Mouse (Mus musculus) myocyte (in vitro differentiated cells): ENCODE measurements around the gene Arel1. TPM values are rescaled to one million over a fixed set of nuclear protein-coding genes. Genes with fewer than 3 reads are reported as not detected.

Experiments
- H3K27me3 ChIP-seq: one replicate; pipeline ENCODE4 v1.6.1; 2011; ENCODE audit not compliant: control insufficient read depth, insufficient read depth, insufficient read length
- H3K36me3 ChIP-seq: one replicate; pipeline ENCODE4 v1.6.1; 2011; ENCODE audit not compliant: control insufficient read depth, insufficient read depth
- H3K4me2 ChIP-seq: one replicate; pipeline ENCODE4 v1.6.1; 2011; ENCODE audit warnings: low read depth, control low read depth
- H3K4me3 ChIP-seq: one replicate; pipeline ENCODE4 v1.5.1; 2011; ENCODE audit warnings: mild to moderate bottlenecking, control low read depth, moderate library complexity
- H3K79me2 ChIP-seq: one replicate; pipeline ENCODE4 v1.6.1; 2011; ENCODE audit not compliant: control insufficient read depth, insufficient read depth
- H3ac ChIP-seq: one replicate; pipeline ENCODE4 v1.6.1; 2011; ENCODE audit not compliant: control insufficient read depth, insufficient read length
- CEBPB ChIP-seq: IDR thresholded peaks from 2 replicates; pipeline ENCODE4 v1.6.1; 2011; ENCODE audit warnings: mild to moderate bottlenecking, moderate library complexity; ENCODE audit not compliant: poor library complexity, insufficient read depth, severe bottlenecking
- E2F4 ChIP-seq: IDR thresholded peaks from one replicate; pipeline ENCODE4 v1.6.1; 2011; ENCODE audit warnings: mild to moderate bottlenecking, control low read depth, moderate library complexity; ENCODE audit not compliant: insufficient read depth
- MAX ChIP-seq: IDR thresholded peaks from one replicate; pipeline ENCODE4 v1.6.1; 2011; ENCODE audit warnings: low read depth, mild to moderate bottlenecking, control low read depth
- MYOD1 ChIP-seq, 3 experiments: IDR thresholded peaks; one replicate each; pipeline ENCODE4 v1.6.1; 2011; ENCODE audit warnings: control low read depth in 2 of 3, low read depth in 2 of 3, mild to moderate bottlenecking in 2 of 3, moderate library complexity in 1 of 3; ENCODE audit not compliant: insufficient read length in 2 of 3, control insufficient read depth in 1 of 3
- MYOG ChIP-seq, 3 experiments: IDR thresholded peaks; one replicate each; pipeline ENCODE4 v1.6.1; 2011; ENCODE audit warnings: control low read depth in 2 of 3, low read depth in 2 of 3, mild to moderate bottlenecking in 2 of 3; ENCODE audit not compliant: insufficient read length in 2 of 3, control insufficient read depth in 1 of 3, insufficient read depth in 1 of 3
- REST ChIP-seq: IDR thresholded peaks from one replicate; pipeline ENCODE4 v1.6.1; 2011; ENCODE audit warnings: mild to moderate bottlenecking, control low read depth, moderate library complexity; ENCODE audit not compliant: insufficient read depth, insufficient read length
- TCF12 ChIP-seq: IDR thresholded peaks from one replicate; pipeline ENCODE4 v1.6.1; 2011; ENCODE audit warnings: mild to moderate bottlenecking, control low read depth; ENCODE audit not compliant: poor library complexity, insufficient read depth, severe bottlenecking
- TCF3 ChIP-seq: IDR thresholded peaks from one replicate; pipeline ENCODE4 v1.6.1; 2011; ENCODE audit warnings: low read depth, control low read depth; ENCODE audit not compliant: insufficient read length
- polyA plus RNA-seq: library from polyadenylated mRNA; unstranded; fragments of >200 nt; fragmentation: generic; extraction: Trizol; gene quantifications from one replicate; pipeline ENCODE4 v1.2.1, GENCODE M21; 2012; ENCODE audit warnings: missing spikeins

The Arel1 gene
- polyA plus RNA-seq, 1 experiment: 17.4 TPM

DNA sequence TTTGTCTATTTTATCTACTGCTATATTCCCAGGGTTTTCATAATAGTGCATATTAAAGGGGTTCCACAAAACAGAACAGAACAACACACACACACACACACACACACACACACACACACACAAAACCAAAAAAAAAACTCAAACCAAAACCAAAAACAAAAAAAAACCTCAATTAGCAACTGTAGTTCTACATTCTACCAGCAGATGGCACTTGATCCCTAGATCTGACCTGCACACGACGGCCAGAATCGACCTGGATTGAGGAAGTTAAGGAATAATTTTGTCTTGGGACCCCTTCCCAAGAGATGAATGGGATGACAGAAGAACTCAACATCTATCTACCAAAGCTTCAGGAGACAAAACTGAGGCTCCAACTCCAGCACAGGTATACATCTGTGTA is 97.3 kb downstream of the Arel1 start:
- TF ChIP-seq MYOD1 (IDR thresholded peaks at IDR 0.05; ENCODE audit: control insufficient read depth in 1 of 3, insufficient read length in 2 of 3, low read depth in 2 of 3): no peak
- Histone ChIP-seq H3K27me3 (no peaks in the 10 kb centered on the region), H3K4me3 (no peak overlapping the region), H3K36me3 (no peaks in the 10 kb centered on the region), H3ac (no peak overlapping the region), H3K79me2 (no peaks in the 10 kb centered on the region), H3K4me2 (peak overlapping the region; percentile 86)

DNA sequence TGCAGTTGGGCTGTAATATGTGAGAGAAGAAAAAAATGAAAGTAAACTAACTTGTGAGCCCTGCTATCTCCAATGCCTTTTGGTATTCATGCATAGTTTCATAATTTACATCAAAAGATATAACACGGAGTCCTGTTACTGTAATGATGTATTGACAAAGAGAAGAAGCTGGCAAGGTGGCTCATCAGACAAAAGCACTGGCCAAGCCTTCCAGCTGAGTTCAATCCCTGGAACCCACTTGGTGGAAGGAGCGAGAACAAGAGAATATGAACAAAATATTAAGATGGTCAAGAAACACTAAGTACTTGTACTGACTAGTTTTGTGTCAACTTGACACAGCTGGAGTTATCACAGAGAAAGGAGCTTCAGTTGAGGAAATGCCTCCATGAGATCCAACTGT is 98.4 kb downstream of the Arel1 start:
- Histone ChIP-seq H3K4me3 (no peak overlapping the region), H3K79me2 (no peaks in the 10 kb centered on the region), H3K27me3 (no peaks in the 10 kb centered on the region), H3K36me3 (no peaks in the 10 kb centered on the region), H3K4me2 (no peak overlapping the region), H3ac (no peak overlapping the region)
- TF ChIP-seq MAX (no peak), TCF12 (no peak), REST (no peak), CEBPB (no peak), E2F4 (no peak), MYOD1 (IDR thresholded peaks at IDR 0.05; ENCODE audit: control insufficient read depth in 1 of 3, insufficient read length in 2 of 3, low read depth in 2 of 3) (no peak), TCF3 (no peak), MYOG (IDR thresholded peaks at IDR 0.05; ENCODE audit: control insufficient read depth in 1 of 3, insufficient read depth in 1 of 3, insufficient read length in 2 of 3, low read depth in 2 of 3) (no peak)

Other genes starting within 250 kb of the Arel1 start
- gene Npc2, start 197.7 kb downstream of the Arel1 start, polyA plus RNA-seq: 188 TPM
- 51.2 TPM for gene Isca2, start 197.6 kb downstream of the Arel1 start, polyA plus RNA-seq
- gene Ltbp2, start 94.4 kb downstream of the Arel1 start, polyA plus RNA-seq: 19.7 TPM
- gene Fcf1, start within 50 bp of the Arel1 start, polyA plus RNA-seq: 129 TPM
- gene Ylpm1, start 25.4 kb upstream of the Arel1 start, polyA plus RNA-seq: 21.0 TPM
- gene Prox2, start 139.9 kb upstream of the Arel1 start, polyA plus RNA-seq: 1.9 TPM
- gene Dlst, start 139.9 kb upstream of the Arel1 start, polyA plus RNA-seq: 219 TPM
- 0.53 TPM for gene Rps6kl1, start 180.4 kb upstream of the Arel1 start, polyA plus RNA-seq
- 41.9 TPM for gene Pgf, start 206.9 kb upstream of the Arel1 start, polyA plus RNA-seq
- gene Eif2b2, start 248.6 kb upstream of the Arel1 start, polyA plus RNA-seq: 342 TPM